Mouse (Mus musculus): ENCODE measurements around the gene Psen1. TPM values are rescaled to one million over a fixed set of nuclear protein-coding genes. Genes with fewer than 3 reads are reported as not detected.

Psen1 gene
- polyA plus RNA-seq, 1 experiment from 2014 or later = 65.1 TPM

- Histone ChIP-seq H3K9ac (ENCODE audit: low read depth, low read length) (no peak overlapping the region), H3K4me2 (ENCODE audit: low read length) (no peak overlapping the region), H3K27ac (ENCODE audit: low read depth, low read length) (no peak overlapping the region), H3K4me3 (ENCODE audit: low read length) (no peak overlapping the region), H3K36me3 (ENCODE audit: control insufficient read depth, insufficient read depth, low read length) (no peaks in the 10 kb centered on the region), H3K4me1 (ENCODE audit: control insufficient read depth, insufficient read depth, low read depth, low read length) (peaks cover 12% of the 10 kb centered on the region), H3K27me3 (replicated peaks; ENCODE audit: control insufficient read depth, insufficient read depth, low read length) (no peaks in the 10 kb centered on the region), H3K9me3 (ENCODE audit: control insufficient read depth, low read length) (no peaks in the 10 kb centered on the region)
- 90% methylated on average over 5 of the region's 5 CpGs for WGBS
- no peak for ATAC-seq
These were observed 6.1 kb downstream of the Psen1 start for GRCm38 (mm10) chr12:83694011-83694410.

- ATAC-seq = no peak
- no peaks in the 10 kb centered on the region for H3K27me3 ChIP-seq (replicated peaks; ENCODE audit: control insufficient read depth, insufficient read depth, low read length)
- no peak overlapping the region for H3K4me3 ChIP-seq (ENCODE audit: low read length)
- peaks cover 6% of the 10 kb centered on the region for H3K4me1 ChIP-seq (ENCODE audit: control insufficient read depth, insufficient read depth, low read depth, low read length)
- H3K27ac ChIP-seq (ENCODE audit: low read depth, low read length) = no peak overlapping the region
- no peaks in the 10 kb centered on the region for H3K9me3 ChIP-seq (ENCODE audit: control insufficient read depth, low read length)
- 85% methylated on average over 3 of the region's 3 CpGs for WGBS
- H3K9ac ChIP-seq (ENCODE audit: low read depth, low read length) = no peak overlapping the region
- no peaks in the 10 kb centered on the region for H3K36me3 ChIP-seq (ENCODE audit: control insufficient read depth, insufficient read depth, low read length)
- no peak overlapping the region for H3K4me2 ChIP-seq (ENCODE audit: low read length)
These were observed 6.7 kb downstream of the Psen1 start for GRCm38 (mm10) chr12:83694669-83695068.

- 0 out of 2 replicates have a peak, but pooled peaks cover 3% of the 10 kb centered on the region for H3K36me3 ChIP-seq (ENCODE audit: control insufficient read depth, insufficient read depth, low read length)
- H3K27me3 ChIP-seq (replicated peaks; ENCODE audit: control insufficient read depth, insufficient read depth, low read length) = no peaks in the 10 kb centered on the region
- no peaks in the 10 kb centered on the region for H3K4me1 ChIP-seq (ENCODE audit: control insufficient read depth, insufficient read depth, low read depth, low read length)
- H3K9ac ChIP-seq (ENCODE audit: low read depth, low read length) = no peak overlapping the region
- H3K4me2 ChIP-seq (ENCODE audit: low read length) = no peak overlapping the region
- no peak for ATAC-seq
- 92% methylated on average over 4 of the region's 4 CpGs for WGBS
- no peak overlapping the region for H3K4me3 ChIP-seq (ENCODE audit: low read length)
- H3K9me3 ChIP-seq (ENCODE audit: control insufficient read depth, low read length) = no peaks in the 10 kb centered on the region
- no peak overlapping the region for H3K27ac ChIP-seq (ENCODE audit: low read depth, low read length)
These were observed 10.7 kb downstream of the Psen1 start for GRCm38 (mm10) chr12:83698637-83699036.

GRCm38 (mm10) chr12:83701608-83702007, 13.7 kb downstream of the Psen1 start:
- Histone ChIP-seq H3K27ac (ENCODE audit: low read depth, low read length) (no peak overlapping the region), H3K9me3 (ENCODE audit: control insufficient read depth, low read length) (no peaks in the 10 kb centered on the region), H3K9ac (ENCODE audit: low read depth, low read length) (no peak overlapping the region), H3K4me2 (ENCODE audit: low read length) (no peak overlapping the region), H3K27me3 (replicated peaks; ENCODE audit: control insufficient read depth, insufficient read depth, low read length) (no peaks in the 10 kb centered on the region), H3K4me1 (ENCODE audit: control insufficient read depth, insufficient read depth, low read depth, low read length) (no peaks in the 10 kb centered on the region), H3K36me3 (ENCODE audit: control insufficient read depth, insufficient read depth, low read length) (peaks cover 6% of the 10 kb centered on the region), H3K4me3 (ENCODE audit: low read length) (no peak overlapping the region)
- 84% methylated on average over 7 of the region's 7 CpGs for WGBS
- ATAC-seq = no peak

GRCm38 (mm10) chr12:83702796-83703195, 14.8 kb downstream of the Psen1 start:
- WGBS = 21% methylated on average over 4 of the region's 4 CpGs
- no peak overlapping the region for H3K9ac ChIP-seq (ENCODE audit: low read depth, low read length)
- H3K36me3 ChIP-seq (ENCODE audit: control insufficient read depth, insufficient read depth, low read length) = peaks cover 6% of the 10 kb centered on the region
- no peak overlapping the region for H3K4me2 ChIP-seq (ENCODE audit: low read length)
- ATAC-seq = no peak
- no peak overlapping the region for H3K4me3 ChIP-seq (ENCODE audit: low read length)
- no peak overlapping the region for H3K27ac ChIP-seq (ENCODE audit: low read depth, low read length)
- H3K4me1 ChIP-seq (ENCODE audit: control insufficient read depth, insufficient read depth, low read depth, low read length) = no peaks in the 10 kb centered on the region
- no peaks in the 10 kb centered on the region for H3K9me3 ChIP-seq (ENCODE audit: control insufficient read depth, low read length)
- no peaks in the 10 kb centered on the region for H3K27me3 ChIP-seq (replicated peaks; ENCODE audit: control insufficient read depth, insufficient read depth, low read length)

GRCm38 (mm10) chr12:83706951-83707350, 19.0 kb downstream of the Psen1 start:
- 88% methylated on average over 4 of the region's 4 CpGs for WGBS
- ATAC-seq = no peak
- H3K27me3 ChIP-seq (replicated peaks; ENCODE audit: control insufficient read depth, insufficient read depth, low read length) = no peaks in the 10 kb centered on the region

GRCm38 (mm10) chr12:83708160-83709092, 20.5 kb downstream of the Psen1 start:
- H3K4me1 ChIP-seq (ENCODE audit: control insufficient read depth, insufficient read depth, low read depth, low read length) = no peaks in the 10 kb centered on the region
- peaks cover 7% of the 10 kb centered on the region for H3K36me3 ChIP-seq (ENCODE audit: control insufficient read depth, insufficient read depth, low read length)
- no peak overlapping the region for H3K4me3 ChIP-seq (ENCODE audit: low read length)
- no peak overlapping the region for H3K27ac ChIP-seq (ENCODE audit: low read depth, low read length)
- no peak overlapping the region for H3K4me2 ChIP-seq (ENCODE audit: low read length)
- H3K9me3 ChIP-seq (ENCODE audit: control insufficient read depth, low read length) = no peaks in the 10 kb centered on the region
- no peak for ATAC-seq
- no peak overlapping the region for H3K9ac ChIP-seq (ENCODE audit: low read depth, low read length)
- H3K27me3 ChIP-seq (replicated peaks; ENCODE audit: control insufficient read depth, insufficient read depth, low read length) = no peaks in the 10 kb centered on the region
- 84% methylated on average over 7 of the region's 7 CpGs for WGBS

More at GRCm38 (mm10) chr12:83706951-83707350, 19.0 kb downstream of the Psen1 start:
- Histone ChIP-seq H3K27ac (ENCODE audit: low read depth, low read length) (no peak overlapping the region), H3K4me1 (ENCODE audit: control insufficient read depth, insufficient read depth, low read depth, low read length) (no peaks in the 10 kb centered on the region), H3K4me3 (ENCODE audit: low read length) (no peak overlapping the region), H3K9ac (ENCODE audit: low read depth, low read length) (no peak overlapping the region), H3K9me3 (ENCODE audit: control insufficient read depth, low read length) (no peaks in the 10 kb centered on the region), H3K4me2 (ENCODE audit: low read length) (no peak overlapping the region), H3K36me3 (ENCODE audit: control insufficient read depth, insufficient read depth, low read length) (peaks cover 3% of the 10 kb centered on the region)

GRCm38 (mm10) chr12:83709934-83710333, 22.0 kb downstream of the Psen1 start:
- H3K27ac ChIP-seq (ENCODE audit: low read depth, low read length) = no peak overlapping the region
- H3K4me1 ChIP-seq (ENCODE audit: control insufficient read depth, insufficient read depth, low read depth, low read length) = no peaks in the 10 kb centered on the region
- no peak for ATAC-seq
- no peaks in the 10 kb centered on the region for H3K9me3 ChIP-seq (ENCODE audit: control insufficient read depth, low read length)
- no peak overlapping the region for H3K4me3 ChIP-seq (ENCODE audit: low read length)
- H3K36me3 ChIP-seq (ENCODE audit: control insufficient read depth, insufficient read depth, low read length) = peaks cover 10% of the 10 kb centered on the region
- no peaks in the 10 kb centered on the region for H3K27me3 ChIP-seq (replicated peaks; ENCODE audit: control insufficient read depth, insufficient read depth, low read length)
- H3K4me2 ChIP-seq (ENCODE audit: low read length) = no peak overlapping the region
- H3K9ac ChIP-seq (ENCODE audit: low read depth, low read length) = no peak overlapping the region
- WGBS = 91% methylated on average over 2 of the region's 2 CpGs

GRCm38 (mm10) chr12:83713749-83714148, 25.8 kb downstream of the Psen1 start:
- ATAC-seq = peak; percentile 58; the same call in 1 of the 2 replicates

More at GRCm38 (mm10) chr12:83713749-83714148, 25.8 kb downstream of the Psen1 start:
- 45% methylated on average over 2 of the region's 2 CpGs for WGBS
- Histone ChIP-seq H3K4me2 (ENCODE audit: low read length) (no peak overlapping the region), H3K9me3 (ENCODE audit: control insufficient read depth, low read length) (no peaks in the 10 kb centered on the region), H3K4me3 (ENCODE audit: low read length) (no peak overlapping the region), H3K4me1 (ENCODE audit: control insufficient read depth, insufficient read depth, low read depth, low read length) (no peaks in the 10 kb centered on the region), H3K9ac (ENCODE audit: low read depth, low read length) (no peak overlapping the region), H3K36me3 (ENCODE audit: control insufficient read depth, insufficient read depth, low read length) (peaks cover 19% of the 10 kb centered on the region), H3K27me3 (replicated peaks; ENCODE audit: control insufficient read depth, insufficient read depth, low read length) (no peaks in the 10 kb centered on the region), H3K27ac (ENCODE audit: low read depth, low read length) (no peak overlapping the region)
